Mouse (Mus musculus) spleen, adult 2 months (tissue): ENCODE measurements around the gene Zfp148.

ENCODE experiments used
- CTCF ChIP-seq: fragments of 200-500 bp; IDR thresholded peaks from 2 replicates; pipeline ENCODE4 v1.5.1; 2011; ENCODE audit warnings: mild to moderate bottlenecking, inconsistent platforms; ENCODE audit not compliant: insufficient read depth, insufficient read length, insufficient replicate concordance; ENCODE audit errors: extremely low read depth
- POLR2A ChIP-seq: fragments of 200-500 bp; IDR thresholded peaks from 2 replicates; pipeline ENCODE4 v1.6.1; 2011; ENCODE audit warnings: low read depth, low read length, inconsistent platforms

DNA sequence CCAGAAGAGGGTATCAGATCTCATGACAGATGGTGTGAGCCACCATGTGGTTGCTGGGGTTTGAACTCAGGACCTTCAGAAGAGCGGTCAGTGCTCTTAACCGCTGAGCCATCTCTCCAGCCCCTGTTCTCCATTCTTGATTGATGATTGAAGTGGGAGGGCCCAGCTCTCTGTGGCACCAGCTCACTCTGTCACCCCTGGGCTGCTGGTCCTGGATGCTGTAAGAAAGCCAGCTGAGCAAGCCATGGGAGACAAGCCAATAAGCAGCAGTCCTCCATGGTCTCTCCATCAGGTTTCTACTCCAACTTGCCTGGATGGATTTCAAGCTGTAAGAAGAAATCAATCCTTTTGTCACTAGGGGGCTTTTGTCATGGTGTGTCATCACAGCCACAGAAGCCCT lies 7.3 kb upstream of the Zfp148 start:
- TF ChIP-seq POLR2A (no peak), CTCF (no peak)
